Mouse (Mus musculus): ENCODE data around the gene Gm20661.

GRCm38 (mm10) chr9:107950460-107951355 lies 32.1 kb upstream of the Gm20661 start:
- TF ChIP-seq CTCF (IDR thresholded peaks at IDR 0.05; ENCODE audit: insufficient read depth, low read length) (no peak), POLR2A (IDR thresholded peaks at IDR 0.05; ENCODE audit: borderline replicate concordance, extremely low read depth, low read depth, low read length) (peak; percentile 72; the same call in 1 of the 2 replicates)
